Mouse (Mus musculus) bone marrow macrophage, adult 2 months (primary cell): ENCODE data around the gene Pgghg.

Experiments used
- CTCF ChIP-seq: IDR thresholded peaks from 2 replicates; pipeline ENCODE4 v1.5.1; 2012; ENCODE audit warnings: low read depth, mild to moderate bottlenecking, low read length, moderate library complexity
- POLR2A ChIP-seq: IDR thresholded peaks from 2 replicates; pipeline ENCODE4 v1.6.1; 2012; ENCODE audit warnings: mild to moderate bottlenecking, low read depth, low read length, borderline replicate concordance

DNA sequence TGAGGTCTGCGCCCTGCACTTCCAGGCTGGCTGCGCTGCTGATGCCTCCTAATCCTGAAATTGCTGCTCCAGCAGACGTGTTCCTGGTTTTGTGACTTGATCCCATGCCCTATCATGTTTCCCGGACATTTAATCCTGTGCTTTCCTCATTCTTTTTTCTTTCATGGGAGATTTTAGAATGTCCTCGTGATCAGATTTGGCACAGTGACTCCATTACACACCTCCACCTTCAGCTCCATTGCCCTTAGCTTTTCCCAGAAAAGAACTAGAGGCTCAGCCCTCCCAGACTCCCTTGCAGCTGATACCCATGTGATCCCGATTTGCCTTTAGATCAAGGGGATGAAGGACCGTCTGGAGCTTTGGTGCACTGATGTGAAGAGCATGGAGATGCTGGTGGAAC is 43.3 kb upstream of the Pgghg start:
- TF ChIP-seq CTCF (no peak), POLR2A (no peak)
